In the genomic region with DNA sequence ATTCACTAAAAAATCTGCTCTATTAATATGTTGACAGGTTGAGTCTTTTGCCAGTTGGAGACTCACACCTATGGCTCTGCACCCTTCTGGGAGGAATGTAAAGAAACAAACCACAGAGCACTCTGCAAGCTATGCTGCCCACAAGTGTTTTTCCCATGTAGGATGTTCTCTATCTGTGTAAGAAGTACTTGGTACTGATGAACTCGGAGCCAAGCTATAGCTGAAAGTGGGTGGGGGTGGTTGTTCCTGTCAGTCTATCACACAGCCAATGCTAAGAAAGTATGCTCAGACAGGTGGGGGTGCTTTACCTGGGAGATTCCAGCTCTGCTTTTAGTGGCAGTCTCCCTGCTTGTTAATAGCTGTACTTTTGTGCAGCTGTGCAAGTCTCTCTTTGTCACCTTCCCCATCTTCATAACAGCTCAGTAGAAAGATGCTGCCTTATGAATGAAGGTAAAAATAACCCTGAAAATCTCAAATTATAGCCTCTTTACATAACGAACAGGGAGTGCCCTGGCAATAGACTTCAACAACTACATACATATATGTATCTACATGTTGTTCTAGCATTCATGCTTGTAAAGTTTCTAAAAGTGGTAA, we compare ENCODE assay signal across 20 mouse cellular contexts. TPM values are rescaled to one million over a fixed set of nuclear protein-coding genes. Genes with fewer than 3 reads are reported as not detected.
A peak's percentile ranks its signal among the peaks of the same experiment; 100 is the strongest.
DNase-seq lines count a peak whose midpoint lies in the region; TF ChIP-seq lines count a peak whose summit lies in the region.
"Had no signal": no experiment of that assay in that cellular context is flagged by ENCODE, and none has a peak within 500 bp of the region (broad histone marks: within the 10 kb centered on the region; RNA-seq: fewer than 3 reads in every experiment).

No protein-coding gene starts in this region.

- H3K27ac ChIP-seq in gastrocnemius, adult 2 months: peak overlapping the region; percentile 35; the same call in 1 of the 2 replicates
- peak overlapping the region; percentile 89 for H3K27ac ChIP-seq in layer of hippocampus, adult 2 months
- H3K27ac ChIP-seq: intestine, embryonic 15.5 days; limb, embryonic 12.5 days; liver, embryonic 12.5 days had no signal

- intact Hi-C loops in gastrocnemius, adult 2 months (cut with DNase I): no loop called here

- no peak for DNase-seq in gastrocnemius, adult 2 months
- no peak for DNase-seq in gastrocnemius, adult 18-20 months (ENCODE audit: low spot score)
- DNase-seq in layer of hippocampus, adult 2 months (ENCODE audit: low spot score in 2 of 2): no peak
- DNase-seq in layer of hippocampus, adult 9-11 months: no peak
- DNase-seq in right cerebral cortex, postnatal 25 days: peak; percentile 3
- no peak for DNase-seq in right cerebral cortex, adult 18-20 months
- DNase-seq in c-Kit-positive CD71-positive TER-119-positive erythroid progenitor cells, embryonic 14.5 days (ENCODE audit: low spot score): no peak
- DNase-seq: adrenal gland, adult 2 months; cerebellum, adult 9-11 months; embryo, embryonic 11 days; kidney, postnatal 36 days; lung, embryonic 14.5 days; lung, postnatal 4 days; right cerebral cortex, postnatal 4 days; thymus, postnatal 14 days had no signal

- H3K4me3 ChIP-seq in gastrocnemius, adult 2 months: no peak overlapping the region
- H3K4me3 ChIP-seq in layer of hippocampus, adult 2 months: no peak overlapping the region
- H3K4me3 ChIP-seq: hindbrain, embryonic 13.5 days; intestine, embryonic 15.5 days; limb, embryonic 12.5 days; liver, embryonic 12.5 days; myocyte had no signal

- no peak for TF ChIP-seq CTCF in gastrocnemius, adult 2 months (IDR thresholded peaks at IDR 0.05)
- TF ChIP-seq CTCF in layer of hippocampus, adult 2 months (conservative IDR thresholded peaks at IDR 0.05): no peak

RNA-seq across cellular contexts. Expression of a gene that starts 22.7 kb away (rescaled TPM):
- 10 to 100 TPM; 31.3 to 41.6 TPM for total RNA-seq in gastrocnemius, adult 2 months (2021)
- 10 to 100 TPM; 34.8 to 49.2 TPM for total RNA-seq in gastrocnemius, adult 18-20 months (2021)
- 100 to 1,000 TPM; 430 to 443 TPM for total RNA-seq in layer of hippocampus, adult 2 months (2021)

Comparison
In these comparisons a context has a peak if more than half of its experiments do, and no peak if none do; other contexts are left out.
1. RNA of a gene that starts 22.7 kb away (total RNA-seq): 430 to 443 TPM in layer of hippocampus, adult 2 months; 34.8 to 49.2 TPM in gastrocnemius, adult 18-20 months and 31.3 to 41.6 TPM in gastrocnemius, adult 2 months; every median in the first group is over 4 times any median in the second.